8 mouse cellular contexts compared by ENCODE assay signal in the genomic region with DNA sequence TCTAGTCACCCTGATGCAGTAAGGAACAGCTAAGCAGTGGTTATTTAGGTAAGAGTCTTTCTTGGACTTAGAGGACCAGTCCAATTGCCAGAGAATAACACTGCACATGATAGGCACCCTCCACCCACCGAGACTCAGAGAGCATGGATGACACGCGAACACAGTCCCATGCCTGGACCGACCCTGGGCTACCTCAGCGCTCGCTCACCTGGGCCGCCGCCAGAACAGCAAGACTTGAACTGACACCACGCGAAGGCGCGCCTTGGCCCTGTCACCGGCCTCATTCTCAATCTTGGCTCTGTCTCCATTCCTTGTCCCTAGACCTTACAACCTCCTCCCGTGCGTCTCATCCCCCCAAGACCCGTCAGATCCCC. TPM values are rescaled to one million over a fixed set of nuclear protein-coding genes. Genes with fewer than 3 reads are reported as not detected.
DNase-seq lines count a peak whose midpoint lies in the region.

No protein-coding gene starts in this region.

- DNase-seq in 3134 (ENCODE audit: extremely low read depth, insufficient read length, low spot score): peak; percentile 64
- DNase-seq in T-cell, adult 2 months (ENCODE audit: low spot score): peak; percentile 15
- peak; percentile 28 for DNase-seq in embryo, embryonic 11 days
- DNase-seq in heart, adult 8-10 months (ENCODE audit: low spot score): peak; percentile 28
- DNase-seq in kidney, adult 8-10 months: peak; percentile 42 to 52
- DNase-seq in lung, adult 18-20 months: peak; percentile 52 to 54
- DNase-seq in right cerebral cortex, postnatal 14 days: peak; percentile 54
- peak; percentile 28 for DNase-seq in yolk sac, embryonic 10.5 days (ENCODE audit: low spot score)

RNA-seq across cellular contexts. Expression of a gene that starts 1.0 kb away (rescaled TPM):
- total RNA-seq in heart, adult 8-10 months (2022): 10 to 100 TPM; 32.6 to 42.3 (median 39.6) TPM

RNA-seq across cellular contexts. Expression of a gene that starts 39.5 kb away (rescaled TPM):
- 10 to 100 TPM; 80.7 to 88.9 (median 87.8) TPM for total RNA-seq in heart, adult 8-10 months (2022)

Comparison
In these comparisons a context has a peak if more than half of its experiments do, and no peak if none do; other contexts are left out.
1. Peak in every context shown above with its lines: DNase-seq.